In the genomic region with DNA sequence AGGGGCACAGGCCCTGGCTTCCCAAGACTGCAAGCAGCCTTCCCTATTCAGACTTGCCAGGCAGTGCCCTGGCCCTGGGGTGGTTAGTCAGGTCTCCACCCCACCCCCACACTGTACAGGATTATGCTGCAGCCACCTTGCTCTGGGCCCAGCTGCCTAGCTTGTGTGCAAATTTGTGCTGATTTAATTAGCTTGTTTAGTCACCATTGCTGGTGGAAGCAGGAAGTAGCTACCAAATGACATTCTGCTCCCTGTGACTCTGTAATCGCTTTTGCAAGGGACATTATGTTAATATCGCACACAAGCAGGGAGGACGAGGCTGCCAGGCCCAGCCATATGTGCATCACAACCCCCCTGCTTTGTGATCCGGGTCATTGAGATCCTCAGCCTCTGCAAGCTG, we compare ENCODE assay signal across 9 mouse cellular contexts.
DNase-seq lines count a peak whose midpoint lies in the region; ATAC-seq and TF ChIP-seq lines count a peak whose summit lies in the region.
"Had no signal": no experiment of that assay in that cellular context is flagged by ENCODE, and none has a peak within 500 bp of the region (broad histone marks: within the 10 kb centered on the region; RNA-seq: fewer than 3 reads in every experiment).

No protein-coding gene starts in this region.

- no peaks in the 10 kb centered on the region for H3K36me3 ChIP-seq in forebrain, embryonic 13.5 days (ENCODE audit: poor library complexity, severe bottlenecking)
- no peaks in the 10 kb centered on the region for H3K36me3 ChIP-seq in kidney, embryonic 16.5 days (ENCODE audit: insufficient read depth, low read length)

- 20% methylated on average over 4 of the region's 4 CpGs for WGBS in forebrain, embryonic 13.5 days
- 40% methylated on average over 4 of the region's 4 CpGs for WGBS in kidney, embryonic 16.5 days

- peaks cover 22% of the 10 kb centered on the region for H3K4me1 ChIP-seq in forebrain, embryonic 13.5 days
- peaks cover 25% of the 10 kb centered on the region; the same call in 1 of the 2 replicates for H3K4me1 ChIP-seq in kidney, embryonic 16.5 days (ENCODE audit: insufficient read depth, low read length)

- intact Hi-C loops in gastrocnemius, adult 2 months (cut with DNase I) = no loop called here
- intact Hi-C loops in gastrocnemius, postnatal 14 days (cut with DNase I; ENCODE audit: low total_unique reads) = no loop called here
- intact Hi-C loops in left cerebral cortex, postnatal 36 days (cut with DNase I) = no loop called here

- 0 out of 2 replicates have a peak overlapping the region, but pooled peaks have one; percentile 6 for H3K9ac ChIP-seq in forebrain, embryonic 13.5 days
- no peak overlapping the region for H3K9ac ChIP-seq in kidney, embryonic 16.5 days (replicated peaks; ENCODE audit: low read length)

- TF ChIP-seq CTCF in gastrocnemius, adult 2 months (IDR thresholded peaks at IDR 0.05) = no peak

- no peak overlapping the region for H3K4me3 ChIP-seq in gastrocnemius, adult 2 months
- no peak overlapping the region for H3K4me3 ChIP-seq in forebrain, embryonic 13.5 days
- no peak overlapping the region for H3K4me3 ChIP-seq in kidney, embryonic 16.5 days (ENCODE audit: low read length)

- no peaks in the 10 kb centered on the region for H3K9me3 ChIP-seq in forebrain, embryonic 13.5 days (replicated peaks)
- no peaks in the 10 kb centered on the region for H3K9me3 ChIP-seq in kidney, embryonic 16.5 days (ENCODE audit: low read length)

- H3K27ac ChIP-seq in gastrocnemius, adult 2 months = peak overlapping the region; percentile 38
- peak overlapping the region; percentile 45 for H3K27ac ChIP-seq in forebrain, embryonic 13.5 days
- peak overlapping the region; percentile 13; the same call in 1 of the 2 replicates for H3K27ac ChIP-seq in kidney, embryonic 16.5 days (ENCODE audit: low read length)

- no peak for DNase-seq in gastrocnemius, adult 2 months
- no peak for DNase-seq in gastrocnemius, postnatal 14 days
- peak; percentile 52 for DNase-seq in retina, embryonic 14.5 days (ENCODE audit: low spot score)
- no peak for DNase-seq in heart, adult 9 months (ENCODE audit: low spot score in 2 of 2)
- no peak for DNase-seq in left cerebral cortex, postnatal 36 days (ENCODE audit: low spot score in 2 of 2)
- DNase-seq in urinary bladder, postnatal 10 days (ENCODE audit: low spot score) = no peak

- H3K27me3 ChIP-seq in forebrain, embryonic 13.5 days = no peaks in the 10 kb centered on the region
- no peaks in the 10 kb centered on the region for H3K27me3 ChIP-seq in kidney, embryonic 16.5 days (ENCODE audit: insufficient read depth, low read length)

- H3K4me2 ChIP-seq in forebrain, embryonic 13.5 days = no peak overlapping the region
- no peak overlapping the region for H3K4me2 ChIP-seq in kidney, embryonic 16.5 days (replicated peaks; ENCODE audit: low read depth, low read length)
- H3K4me2 ChIP-seq: liver, embryonic 11.5 days had no signal

- peak; percentile 81 for ATAC-seq in forebrain, embryonic 13.5 days
- ATAC-seq in kidney, embryonic 16.5 days (ENCODE audit: low FRiP score, low TSS enrichment) = peak; percentile 67; the same call in 1 of the 2 replicates
